In genomic region chr10:10350550-10350949, GRCm38 (mm10) we compare ENCODE assay signal across 22 mouse cellular contexts.
"Had no signal": no experiment of that assay in that cellular context is flagged by ENCODE, and none has a peak within 500 bp of the region (broad histone marks: within the 10 kb centered on the region; RNA-seq: fewer than 3 reads in every experiment).

No protein-coding gene starts in this region.

- H3K27me3 ChIP-seq: heart, embryonic 12.5 days; hindbrain, embryonic 13.5 days; hindbrain, embryonic 15.5 days; limb, embryonic 12.5 days; liver, embryonic 12.5 days had no signal

- DNase-seq: gastrocnemius, postnatal 14 days; gastrocnemius, postnatal 36 days; heart, adult 18-20 months; heart, postnatal 10 days; heart, postnatal 4 days; kidney, adult 11 months; kidney, adult 8-10 months; kidney, postnatal 10 days; kidney, postnatal 25 days; kidney, postnatal 4 days had no signal

- H3K36me3 ChIP-seq: heart, embryonic 10.5 days; heart, embryonic 12.5 days; hindbrain, embryonic 13.5 days; hindbrain, embryonic 15.5 days; limb, embryonic 10.5 days; limb, embryonic 12.5 days; liver, embryonic 12.5 days had no signal

- H3K4me1 ChIP-seq: heart, embryonic 10.5 days; heart, embryonic 12.5 days; hindbrain, embryonic 13.5 days; hindbrain, embryonic 15.5 days; limb, embryonic 10.5 days; limb, embryonic 12.5 days; liver, embryonic 12.5 days had no signal

- H3K27ac ChIP-seq: heart, embryonic 10.5 days; hindbrain, embryonic 13.5 days; hindbrain, embryonic 15.5 days; hindbrain, postnatal 0 days; layer of hippocampus, adult 2 months; left cerebral cortex, adult 2 months; limb, embryonic 10.5 days; limb, embryonic 12.5 days; liver, embryonic 12.5 days; liver, embryonic 14.5 days had no signal

- ATAC-seq: hindbrain, postnatal 0 days; intestine, embryonic 16.5 days; liver, embryonic 12.5 days had no signal

- H3K4me3 ChIP-seq: heart, embryonic 10.5 days; heart, embryonic 12.5 days; hindbrain, embryonic 13.5 days; hindbrain, embryonic 15.5 days; layer of hippocampus, adult 2 months; left cerebral cortex, adult 2 months; limb, embryonic 10.5 days; limb, embryonic 12.5 days; liver, embryonic 12.5 days had no signal
